Mouse (Mus musculus) gastrocnemius, postnatal 10 days (tissue): ENCODE measurements around the gene Ddx55. TPM values are rescaled to one million over a fixed set of nuclear protein-coding genes. Genes with fewer than 3 reads are reported as not detected.

Source experiments
- DNase-seq: peaks from one replicate; pipeline ENCODE4 v3.0.0; 2021; ENCODE audit warnings: mixed read lengths
- long read RNA-seq, 2 experiments: library from polyadenylated mRNA; stranded (forward); transcript quantifications; one replicate each; pipeline ENCODE4 v2.0.0; 2021
- total RNA-seq, 2 experiments: library from RNA; stranded (reverse); gene quantifications; 2 replicates each; pipeline ENCODE4 v1.2.3; 2021

The Ddx55 gene
- total RNA-seq: 1 to 10 TPM; 4.9 to 6.0 TPM
- long read RNA-seq, experiment 1, transcript Ddx55-201 (14 exons, 2,799 nt): major isoform, 9 of 12 reads
- long read RNA-seq, experiment 1, partial matches to known transcripts: 1 of 12 reads
- long read RNA-seq, experiment 1, other reads (novel, unspliced or antisense): 2 of 12 reads
- long read RNA-seq, experiment 2, transcript Ddx55-201 (14 exons, 2,799 nt): major isoform, 10 of 10 reads
- long read RNA-seq, experiment 2, partial matches to known transcripts: 0 of 10 reads
- long read RNA-seq, experiment 2, other reads (novel, unspliced or antisense): 0 of 10 reads

- DNase-seq: peak; percentile 88
These were observed at the start of gene Ddx55 for GRCm38 (mm10) chr5:124552558-124553307. Gene Ddx55, plus strand, starts transcription at chr5:124552864.

DNA sequence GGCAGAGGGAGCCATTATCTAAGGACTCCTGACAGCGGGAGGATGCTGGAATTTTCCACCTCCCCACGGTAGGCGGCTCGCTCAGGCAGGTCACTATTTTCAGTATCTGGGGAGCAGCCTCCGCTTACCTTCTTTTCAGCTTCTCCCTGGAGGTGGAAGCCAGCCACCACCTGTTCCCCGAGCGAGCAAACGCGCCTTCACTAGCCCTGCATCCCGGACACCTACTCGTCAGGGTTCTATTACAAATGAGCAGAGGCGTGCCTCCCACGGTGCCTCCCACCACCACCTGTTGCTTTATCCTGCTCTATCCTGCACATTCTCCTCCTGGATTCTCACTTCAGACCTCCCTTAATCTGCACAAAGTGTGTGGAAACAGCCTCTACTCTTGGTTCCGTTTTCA lies 48.9 kb upstream of the Ddx55 start:
- DNase-seq: no peak

GRCm38 (mm10) chr5:124505235-124505634 lies 47.4 kb upstream of the Ddx55 start:
- no peak for DNase-seq

GRCm38 (mm10) chr5:124506731-124507359 lies 45.8 kb upstream of the Ddx55 start:
- DNase-seq: no peak

GRCm38 (mm10) chr5:124509200-124509599 lies 43.5 kb upstream of the Ddx55 start:
- no peak for DNase-seq

GRCm38 (mm10) chr5:124509742-124510237 lies 42.9 kb upstream of the Ddx55 start:
- DNase-seq: peak; percentile 66

- DNase-seq: no peak
These were observed 42.1 kb upstream of the Ddx55 start for GRCm38 (mm10) chr5:124510536-124511050.

- DNase-seq: no peak
These were observed 36.9 kb upstream of the Ddx55 start for GRCm38 (mm10) chr5:124515789-124516188.

GRCm38 (mm10) chr5:124518648-124519047 lies 34.0 kb upstream of the Ddx55 start:
- DNase-seq: no peak

GRCm38 (mm10) chr5:124521588-124521987 lies 31.1 kb upstream of the Ddx55 start:
- DNase-seq: no peak

DNA sequence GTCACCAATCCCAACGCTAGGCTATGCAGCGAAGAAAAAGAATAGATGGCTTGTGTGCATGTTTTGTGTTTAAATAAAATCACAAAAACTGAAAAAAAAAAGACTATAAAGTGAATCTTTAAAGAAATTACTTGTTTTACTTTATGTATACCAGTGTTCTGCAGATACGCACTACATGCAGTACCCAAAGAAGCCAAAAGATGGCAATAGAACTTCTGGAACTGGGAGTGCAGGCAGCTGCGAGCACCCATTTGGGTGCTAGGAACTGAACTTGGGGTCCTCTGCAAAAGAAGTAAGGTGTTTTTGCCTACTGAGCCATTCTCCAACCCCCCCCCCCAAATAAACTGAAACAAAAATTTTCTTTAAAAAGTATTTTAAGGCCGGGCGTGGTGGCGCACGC lies 29.6 kb upstream of the Ddx55 start:
- no peak for DNase-seq

GRCm38 (mm10) chr5:124524943-124525342 lies 27.7 kb upstream of the Ddx55 start:
- no peak for DNase-seq

GRCm38 (mm10) chr5:124528351-124528750 lies 24.3 kb upstream of the Ddx55 start:
- DNase-seq: no peak

- DNase-seq: peak; percentile 43
These were observed 23.9 kb upstream of the Ddx55 start for GRCm38 (mm10) chr5:124528791-124529190.

DNA sequence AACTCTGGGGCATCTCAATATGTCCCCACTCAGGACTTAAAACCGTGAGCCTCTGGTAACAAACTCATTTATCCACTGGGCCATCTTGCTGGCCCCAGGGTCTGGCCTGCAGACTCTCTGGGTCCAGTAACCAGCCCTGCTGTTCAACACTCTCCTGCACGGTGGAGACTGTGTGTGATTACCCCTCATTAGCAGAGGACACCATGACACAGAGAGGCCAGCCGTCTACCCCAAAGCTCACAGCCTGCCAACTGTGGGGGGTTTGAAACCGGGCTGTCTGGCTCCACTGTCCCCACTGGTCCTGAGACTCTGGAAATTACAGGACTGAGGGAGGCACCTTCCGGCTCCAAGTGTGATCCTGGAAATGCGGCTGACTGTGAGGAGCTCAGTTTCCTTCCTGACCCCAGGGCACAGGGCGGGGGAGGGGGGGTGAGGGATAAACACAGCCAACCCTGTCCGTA lies 23.4 kb upstream of the Ddx55 start:
- no peak for DNase-seq

DNA sequence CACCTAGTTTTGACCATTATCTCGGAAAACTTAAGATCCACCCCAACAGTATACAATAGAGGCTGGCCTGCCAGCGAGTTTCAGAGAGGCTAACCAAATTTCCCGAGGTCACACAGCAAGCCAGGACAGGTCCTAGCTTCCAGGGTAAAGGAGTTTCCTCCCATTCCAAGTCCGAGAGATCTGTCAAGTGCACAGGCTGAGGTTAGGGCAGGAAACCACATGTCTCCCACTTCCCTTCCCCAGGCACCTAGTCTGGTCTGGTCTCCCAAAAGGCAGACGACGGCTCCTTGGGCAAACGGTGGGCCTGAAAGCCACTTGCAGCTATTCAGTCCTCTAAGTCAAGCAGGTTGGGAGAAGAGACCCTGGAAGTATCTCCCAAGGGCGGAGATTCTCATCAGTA lies 23.0 kb upstream of the Ddx55 start:
- no peak for DNase-seq

- DNase-seq: peak; percentile 85
These were observed 21.7 kb upstream of the Ddx55 start, which contains the start of gene Rilpl1 for GRCm38 (mm10) chr5:124530655-124531582. Gene Rilpl1, minus strand, starts transcription at chr5:124531391.

DNA sequence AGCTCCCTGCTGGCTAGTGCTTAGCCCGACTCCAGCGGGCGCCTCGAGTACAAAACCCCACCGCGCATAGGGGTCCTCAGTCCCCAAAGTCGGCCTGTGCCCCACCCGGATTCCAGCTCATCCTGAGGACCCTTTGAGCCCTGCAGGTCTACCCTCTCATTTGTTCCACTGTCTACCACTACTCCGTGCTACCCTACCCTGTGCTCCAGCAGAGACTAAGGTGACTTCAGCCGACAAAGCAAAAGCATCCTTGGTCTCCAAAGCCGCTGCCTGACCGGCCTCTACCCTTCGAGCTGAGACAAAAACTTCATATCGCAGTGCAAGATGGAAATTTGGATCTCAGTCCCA lies 21.1 kb upstream of the Ddx55 start:
- no peak for DNase-seq

DNA sequence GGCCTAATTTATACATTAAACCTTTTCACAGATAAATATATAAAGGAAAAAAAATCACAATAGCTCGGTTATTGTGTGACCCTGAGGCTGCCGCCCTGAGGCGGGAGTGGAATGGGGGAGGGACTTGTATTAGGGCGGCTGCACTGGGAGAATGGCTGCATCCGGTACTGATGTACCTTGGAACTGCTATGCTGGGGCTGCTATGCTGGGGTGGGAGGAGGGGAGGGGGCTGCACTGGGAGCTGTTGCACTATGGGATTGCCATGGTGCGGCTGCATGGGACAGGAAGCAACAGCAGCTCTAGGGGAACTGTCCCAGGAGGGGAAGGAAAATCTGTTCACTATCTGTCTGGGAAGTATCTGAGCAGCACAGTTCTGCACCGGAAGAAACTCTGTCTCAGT lies 20.2 kb upstream of the Ddx55 start:
- no peak for DNase-seq

GRCm38 (mm10) chr5:124535016-124535415 lies 17.6 kb upstream of the Ddx55 start:
- DNase-seq: no peak

DNA sequence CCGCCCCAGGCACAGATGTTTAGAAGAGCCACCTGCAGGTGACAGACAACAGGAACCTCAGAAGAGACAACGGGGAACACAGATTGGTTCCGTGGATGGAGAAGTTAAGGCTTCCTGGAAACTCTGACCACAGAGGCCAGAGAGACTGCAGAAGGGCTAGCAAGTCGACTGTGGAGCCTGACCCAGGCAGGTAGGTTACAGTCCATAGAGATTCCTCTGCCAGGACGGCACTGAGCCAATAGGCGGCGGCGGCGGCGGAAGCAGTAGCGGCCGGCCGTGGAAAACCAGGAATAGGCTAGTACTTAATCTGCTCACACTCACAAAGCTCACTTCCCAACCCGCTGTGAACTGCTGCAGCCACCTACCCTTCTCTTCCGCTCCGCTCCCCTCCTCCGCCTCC lies 15.9 kb upstream of the Ddx55 start:
- peak; percentile 37 for DNase-seq
